Mouse (Mus musculus) G1E (cell line): ENCODE results near the gene Pik3r6.

Experiments used
- CTCF ChIP-seq: IDR thresholded peaks from 2 replicates; pipeline ENCODE4 v1.5.1; 2012; ENCODE audit warnings: low read depth, low read length, inconsistent platforms, mixed read lengths
- GATA1 ChIP-seq: IDR thresholded peaks from 2 replicates; pipeline ENCODE4 v1.6.1; 2012; ENCODE audit warnings: borderline replicate concordance, low read length, inconsistent platforms, mixed read lengths

- TF ChIP-seq CTCF (no peak), GATA1 (no peak)
Measured at GRCm38 (mm10) chr11:68462716-68463115, 40.1 kb upstream of the Pik3r6 start.
